Mouse (Mus musculus): ENCODE data around the gene Rhbdl2. TPM values are rescaled to one million over a fixed set of nuclear protein-coding genes. Genes with fewer than 3 reads are reported as not detected.

Gene Rhbdl2
- polyA plus RNA-seq (2014; fragmentation: Nextera tagmentation; extraction: Ambion mirVana), result 4.7 and 5.8 TPM in 2 replicates

- Histone ChIP-seq H3K36me3 (ENCODE audit: control insufficient read depth, insufficient read depth, low read length) (no peaks in the 10 kb centered on the region), H3K4me3 (ENCODE audit: low read depth, low read length) (no peak within 1 kb of the TSS), H3K4me2 (replicated peaks; ENCODE audit: low read depth, low read length) (peak within 1 kb of the TSS; percentile 30), H3K9me3 (ENCODE audit: control insufficient read depth, low read depth, low read length) (no peaks in the 10 kb centered on the region), H3K4me1 (ENCODE audit: control insufficient read depth, insufficient read depth, low read length) (peaks cover 9% of the 10 kb centered on the region; the same call in 1 of the 2 replicates), H3K27me3 (ENCODE audit: control insufficient read depth, insufficient read depth, low read length) (no peaks in the 10 kb centered on the region), H3K9ac (replicated peaks; ENCODE audit: low read depth, low read length) (no peak within 1 kb of the TSS), H3K27ac (ENCODE audit: low read length) (peak within 1 kb of the TSS; percentile 21; the same call in 1 of the 2 replicates)
- WGBS, result 31% methylated on average over 12 of the region's 12 CpGs
- peak; percentile 80; the same call in 1 of the 2 replicates for ATAC-seq (ENCODE audit: insufficient number of reproducible peaks, insufficient read depth, low FRiP score, low read depth)
Measured at GRCm38 (mm10) chr4:123787191-123787985, at the start of gene Rhbdl2. Rhbdl2 (plus strand) TSS chr4:123787874.

- no peaks in the 10 kb centered on the region for H3K9me3 ChIP-seq (ENCODE audit: control insufficient read depth, low read depth, low read length)
- H3K27ac ChIP-seq (ENCODE audit: low read length), result no peak overlapping the region
- no peak overlapping the region for H3K9ac ChIP-seq (replicated peaks; ENCODE audit: low read depth, low read length)
- peaks cover 33% of the 10 kb centered on the region for H3K36me3 ChIP-seq (ENCODE audit: control insufficient read depth, insufficient read depth, low read length)
- 91% methylated on average over 4 of the region's 4 CpGs for WGBS
- H3K27me3 ChIP-seq (ENCODE audit: control insufficient read depth, insufficient read depth, low read length), result no peaks in the 10 kb centered on the region
- H3K4me3 ChIP-seq (ENCODE audit: low read depth, low read length), result no peak overlapping the region
- H3K4me2 ChIP-seq (replicated peaks; ENCODE audit: low read depth, low read length), result no peak overlapping the region
- H3K4me1 ChIP-seq (ENCODE audit: control insufficient read depth, insufficient read depth, low read length), result no peaks in the 10 kb centered on the region
- no peak for ATAC-seq (ENCODE audit: insufficient number of reproducible peaks, insufficient read depth, low FRiP score, low read depth)
Measured at GRCm38 (mm10) chr4:123738708-123739107, 49.0 kb upstream of the Rhbdl2 start.

GRCm38 (mm10) chr4:123742891-123743290, 44.8 kb upstream of the Rhbdl2 start:
- Histone ChIP-seq H3K9ac (replicated peaks; ENCODE audit: low read depth, low read length) (no peak overlapping the region), H3K36me3 (ENCODE audit: control insufficient read depth, insufficient read depth, low read length) (peaks cover 30% of the 10 kb centered on the region), H3K9me3 (ENCODE audit: control insufficient read depth, low read depth, low read length) (no peaks in the 10 kb centered on the region), H3K4me2 (replicated peaks; ENCODE audit: low read depth, low read length) (no peak overlapping the region), H3K4me1 (ENCODE audit: control insufficient read depth, insufficient read depth, low read length) (no peaks in the 10 kb centered on the region), H3K4me3 (ENCODE audit: low read depth, low read length) (no peak overlapping the region), H3K27me3 (ENCODE audit: control insufficient read depth, insufficient read depth, low read length) (no peaks in the 10 kb centered on the region), H3K27ac (ENCODE audit: low read length) (no peak overlapping the region)
- ATAC-seq (ENCODE audit: insufficient number of reproducible peaks, insufficient read depth, low FRiP score, low read depth), result no peak
- 89% methylated on average over 1 of the region's 1 CpGs for WGBS

DNA sequence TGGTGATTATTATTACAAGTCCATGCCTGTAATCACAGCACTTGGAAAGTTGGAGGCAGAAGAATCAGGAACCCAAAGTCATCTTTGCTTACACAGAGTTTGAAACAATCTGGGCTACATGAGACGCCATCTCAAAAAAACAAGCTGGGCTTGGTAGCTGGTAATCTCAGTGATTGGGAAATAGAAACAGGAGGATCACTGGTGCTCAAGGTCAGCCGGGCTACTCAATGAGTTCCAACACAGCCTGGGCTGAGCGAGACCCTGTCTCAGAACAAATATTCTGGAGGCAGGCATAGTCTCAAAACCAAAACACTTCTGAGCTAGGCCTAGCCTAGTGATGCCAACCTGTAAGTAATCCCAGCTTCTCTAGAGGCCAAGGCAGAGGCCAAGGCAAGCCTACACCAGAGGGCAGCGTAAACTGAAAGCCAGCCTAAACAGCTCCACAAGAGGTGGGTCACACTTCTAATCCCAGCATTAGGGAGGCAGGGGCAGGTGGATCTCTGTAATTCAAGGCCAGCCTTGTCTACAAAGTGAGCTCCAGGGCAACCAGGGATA, 42.4 kb upstream of the Rhbdl2 start:
- no peak overlapping the region for H3K9ac ChIP-seq (replicated peaks; ENCODE audit: low read depth, low read length)
- no peaks in the 10 kb centered on the region for H3K9me3 ChIP-seq (ENCODE audit: control insufficient read depth, low read depth, low read length)
- H3K36me3 ChIP-seq (ENCODE audit: control insufficient read depth, insufficient read depth, low read length), result peaks cover 11% of the 10 kb centered on the region; the same call in 1 of the 2 replicates
- WGBS, result 91% methylated on average over 4 of the region's 4 CpGs
- no peak for ATAC-seq (ENCODE audit: insufficient number of reproducible peaks, insufficient read depth, low FRiP score, low read depth)
- no peak overlapping the region for H3K4me2 ChIP-seq (replicated peaks; ENCODE audit: low read depth, low read length)
- H3K27ac ChIP-seq (ENCODE audit: low read length), result no peak overlapping the region
- H3K4me1 ChIP-seq (ENCODE audit: control insufficient read depth, insufficient read depth, low read length), result peaks cover 7% of the 10 kb centered on the region; the same call in 1 of the 2 replicates
- no peak overlapping the region for H3K4me3 ChIP-seq (ENCODE audit: low read depth, low read length)
- H3K27me3 ChIP-seq (ENCODE audit: control insufficient read depth, insufficient read depth, low read length), result no peaks in the 10 kb centered on the region

DNA sequence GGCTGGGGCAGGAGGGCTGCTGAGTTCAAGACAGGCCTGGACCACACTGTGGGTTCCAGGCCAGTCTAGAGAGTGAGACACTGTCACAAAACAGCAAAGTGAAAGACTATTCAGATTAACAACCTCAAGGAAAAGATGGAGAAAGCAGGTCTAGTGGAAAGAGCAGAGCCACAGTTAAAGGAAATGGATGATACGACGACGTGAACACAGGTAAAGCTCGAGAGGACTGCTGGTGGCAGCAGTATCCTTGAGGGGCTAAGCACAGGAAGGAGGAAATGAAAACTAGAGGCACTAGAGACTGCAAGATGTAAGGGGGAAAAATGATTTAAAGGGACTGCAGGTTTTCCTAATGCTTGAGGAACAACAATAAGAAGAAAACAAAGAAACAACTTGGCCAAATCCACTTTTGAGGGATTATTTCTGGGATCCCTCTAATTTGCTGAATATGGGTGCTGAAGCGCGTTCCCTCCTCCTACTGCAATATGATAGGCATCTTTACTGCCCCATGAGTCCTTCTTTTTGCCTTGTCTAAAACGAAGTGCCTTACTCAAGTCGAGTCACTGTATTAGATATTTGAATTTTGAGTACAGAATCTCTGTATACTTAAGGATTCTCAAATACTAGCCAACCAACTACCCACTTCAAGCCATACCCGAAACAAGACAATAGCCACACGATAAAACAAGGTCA, 38.8 kb upstream of the Rhbdl2 start:
- Histone ChIP-seq H3K9ac (replicated peaks; ENCODE audit: low read depth, low read length) (peak overlapping the region; percentile 82), H3K27ac (ENCODE audit: low read length) (no peak overlapping the region), H3K4me2 (replicated peaks; ENCODE audit: low read depth, low read length) (peak overlapping the region; percentile 81), H3K4me1 (ENCODE audit: control insufficient read depth, insufficient read depth, low read length) (peaks cover 9% of the 10 kb centered on the region; the same call in 1 of the 2 replicates), H3K4me3 (ENCODE audit: low read depth, low read length) (peak overlapping the region; percentile 99), H3K27me3 (ENCODE audit: control insufficient read depth, insufficient read depth, low read length) (no peaks in the 10 kb centered on the region), H3K36me3 (ENCODE audit: control insufficient read depth, insufficient read depth, low read length) (no peaks in the 10 kb centered on the region), H3K9me3 (ENCODE audit: control insufficient read depth, low read depth, low read length) (no peaks in the 10 kb centered on the region)
- WGBS, result 11% methylated on average over 10 of the region's 10 CpGs
- ATAC-seq (ENCODE audit: insufficient number of reproducible peaks, insufficient read depth, low FRiP score, low read depth), result no peak

DNA sequence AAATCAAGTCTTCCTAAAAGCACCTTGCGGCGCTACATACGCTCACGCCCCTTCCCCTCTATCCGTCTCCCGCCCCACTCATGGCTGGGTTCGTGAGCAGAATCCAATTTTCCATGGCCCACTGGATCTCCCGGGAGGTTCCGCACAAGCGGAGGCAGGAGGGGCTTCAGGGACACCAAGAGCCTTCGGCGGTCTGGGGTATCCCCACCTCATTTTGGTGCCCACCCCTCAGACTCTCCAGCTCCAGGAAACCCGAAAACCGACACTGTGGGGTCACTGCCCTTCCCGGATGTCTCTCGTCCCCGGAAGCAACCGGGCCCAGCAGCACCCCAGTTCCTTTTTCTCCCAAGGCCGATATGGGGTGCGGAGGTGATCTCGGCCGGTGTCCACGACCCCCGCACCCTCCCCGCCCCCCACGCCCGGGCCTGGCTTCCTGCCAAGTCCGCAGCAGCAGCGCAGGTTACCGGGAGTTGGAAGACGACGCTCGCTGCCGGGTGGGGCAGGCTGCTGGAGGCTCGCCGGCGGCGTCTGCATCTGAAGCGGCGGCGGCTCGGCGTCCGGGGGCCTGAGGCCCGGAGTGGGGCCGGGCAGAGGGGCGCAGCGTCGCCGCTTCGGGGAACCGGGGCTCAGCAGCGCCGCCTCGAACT, 38.1 kb upstream of the Rhbdl2 start:
- Histone ChIP-seq H3K36me3 (ENCODE audit: control insufficient read depth, insufficient read depth, low read length) (no peaks in the 10 kb centered on the region), H3K27ac (ENCODE audit: low read length) (peak overlapping the region; percentile 79), H3K4me2 (replicated peaks; ENCODE audit: low read depth, low read length) (peak overlapping the region; percentile 81), H3K4me3 (ENCODE audit: low read depth, low read length) (peak overlapping the region; percentile 99), H3K9me3 (ENCODE audit: control insufficient read depth, low read depth, low read length) (no peaks in the 10 kb centered on the region), H3K4me1 (ENCODE audit: control insufficient read depth, insufficient read depth, low read length) (peaks cover 9% of the 10 kb centered on the region; the same call in 1 of the 2 replicates), H3K9ac (replicated peaks; ENCODE audit: low read depth, low read length) (peak overlapping the region; percentile 82), H3K27me3 (ENCODE audit: control insufficient read depth, insufficient read depth, low read length) (no peaks in the 10 kb centered on the region)
- peak; percentile 75 for ATAC-seq (ENCODE audit: insufficient number of reproducible peaks, insufficient read depth, low FRiP score, low read depth)
- WGBS, result under 1% methylated on average over 51 of the region's 55 CpGs

GRCm38 (mm10) chr4:123750152-123750651, 37.5 kb upstream of the Rhbdl2 start, which contains the start of gene Akirin1:
Akirin1 (minus strand) TSS chr4:123750345.
- ATAC-seq (ENCODE audit: insufficient number of reproducible peaks, insufficient read depth, low FRiP score, low read depth), result peak; percentile 98
- peak within 1 kb of the TSS; percentile 79 for H3K27ac ChIP-seq (ENCODE audit: low read length)
- H3K27me3 ChIP-seq (ENCODE audit: control insufficient read depth, insufficient read depth, low read length), result no peaks in the 10 kb centered on the region
- H3K9me3 ChIP-seq (ENCODE audit: control insufficient read depth, low read depth, low read length), result no peaks in the 10 kb centered on the region
- peak within 1 kb of the TSS; percentile 99 for H3K4me3 ChIP-seq (ENCODE audit: low read depth, low read length)
- H3K36me3 ChIP-seq (ENCODE audit: control insufficient read depth, insufficient read depth, low read length), result no peaks in the 10 kb centered on the region
- peaks cover 9% of the 10 kb centered on the region; the same call in 1 of the 2 replicates for H3K4me1 ChIP-seq (ENCODE audit: control insufficient read depth, insufficient read depth, low read length)
- H3K4me2 ChIP-seq (replicated peaks; ENCODE audit: low read depth, low read length), result peak within 1 kb of the TSS; percentile 81
- H3K9ac ChIP-seq (replicated peaks; ENCODE audit: low read depth, low read length), result peak within 1 kb of the TSS; percentile 82
- WGBS, result 0% methylated on average over 36 of the region's 46 CpGs
